Mouse (Mus musculus) embryonic fibroblast, embryonic 13.5 days (primary cell): ENCODE measurements at regions not wholly inside any gene's neighbourhood (a gene's known extent, or its start where the extent isn't known, plus 50 kb on each side); places are given as distances from the start of the nearest gene placed in this dataset.

Experiments used
- CTCF ChIP-seq: IDR thresholded peaks from 2 replicates; pipeline ENCODE4 v1.5.1; 2011; ENCODE audit warnings: mild to moderate bottlenecking, control low read depth, low read length, moderate library complexity, borderline replicate concordance; ENCODE audit not compliant: insufficient read depth
- POLR2A ChIP-seq: IDR thresholded peaks from 2 replicates; pipeline ENCODE4 v1.6.1; 2011; ENCODE audit warnings: low read depth, mild to moderate bottlenecking, control low read depth, low read length, moderate library complexity

GRCm38 (mm10) chr10:21481255-21481654 lies 104.2 kb downstream of the Aldh8a1 start:
- TF ChIP-seq CTCF (no peak), POLR2A (no peak)
